Mouse (Mus musculus): ENCODE data around the gene Psapl1. TPM values are rescaled to one million over a fixed set of nuclear protein-coding genes. Genes with fewer than 3 reads are reported as not detected.
A peak's percentile ranks its signal among the peaks of the same experiment; 100 is the strongest.

The Psapl1 gene
- total and polyA plus RNA-seq, 2 experiments from 2014 or later: not detected

DNA sequence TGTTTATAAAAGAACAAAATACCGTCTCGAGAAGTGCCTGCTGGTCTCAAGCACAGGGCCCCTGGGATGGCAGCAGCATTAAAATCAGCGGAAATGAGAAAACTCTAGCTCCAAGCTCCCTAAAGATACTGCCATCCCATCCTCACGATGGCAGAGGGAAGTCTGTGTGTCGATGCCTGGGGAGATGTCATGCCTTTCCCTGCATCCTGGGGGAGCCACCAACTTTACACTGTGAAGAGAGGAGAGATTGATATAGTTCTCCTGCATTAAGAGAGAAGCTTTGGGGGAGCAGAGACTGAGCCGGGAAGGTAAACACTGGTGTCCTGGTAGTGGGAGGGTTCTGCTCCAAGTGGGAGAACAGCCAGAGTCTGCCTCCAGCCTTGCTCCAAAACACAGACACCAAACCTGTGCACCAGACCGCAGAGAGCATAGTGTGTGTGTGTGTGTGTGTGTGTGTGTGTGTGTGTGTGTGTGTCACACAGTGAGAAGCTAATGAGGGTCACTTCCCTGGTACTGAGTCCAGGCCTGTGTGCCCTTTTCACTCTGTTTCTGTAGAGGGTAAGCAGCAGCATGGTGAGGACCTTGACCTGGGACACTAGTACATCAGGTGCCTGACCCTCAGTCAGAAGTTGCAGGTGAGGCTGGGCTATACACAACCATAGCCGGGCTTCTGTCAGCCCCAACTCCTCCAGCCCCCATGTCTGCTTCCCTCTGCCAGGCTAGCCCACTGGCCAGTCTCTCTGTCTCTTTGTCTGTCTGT is 17.3 kb upstream of the Psapl1 start:
- H3K27me3 ChIP-seq (ENCODE audit: insufficient read depth, low read length): no peaks in the 10 kb centered on the region
- H3K36me3 ChIP-seq (ENCODE audit: insufficient read depth, low read length): no peaks in the 10 kb centered on the region
- no peak for ATAC-seq
- TF ChIP-seq CTCF (IDR thresholded peaks at IDR 0.05; ENCODE audit: low read depth): peak; percentile 31
- 55% methylated on average over 8 of the region's 8 CpGs for WGBS
- peak; percentile 29 for DNase-seq (ENCODE audit: low spot score)
- no peak overlapping the region for H3K4me3 ChIP-seq (ENCODE audit: low read length)
- no peaks in the 10 kb centered on the region for H3K4me1 ChIP-seq (ENCODE audit: insufficient read depth, low read length)
- H3K9me3 ChIP-seq (ENCODE audit: low read length): no peaks in the 10 kb centered on the region
- no peak overlapping the region for H3K27ac ChIP-seq
- H3K4me2 ChIP-seq (ENCODE audit: low read depth, low read length): no peak overlapping the region
- H3K9ac ChIP-seq (replicated peaks; ENCODE audit: low read length): no peak overlapping the region

DNA sequence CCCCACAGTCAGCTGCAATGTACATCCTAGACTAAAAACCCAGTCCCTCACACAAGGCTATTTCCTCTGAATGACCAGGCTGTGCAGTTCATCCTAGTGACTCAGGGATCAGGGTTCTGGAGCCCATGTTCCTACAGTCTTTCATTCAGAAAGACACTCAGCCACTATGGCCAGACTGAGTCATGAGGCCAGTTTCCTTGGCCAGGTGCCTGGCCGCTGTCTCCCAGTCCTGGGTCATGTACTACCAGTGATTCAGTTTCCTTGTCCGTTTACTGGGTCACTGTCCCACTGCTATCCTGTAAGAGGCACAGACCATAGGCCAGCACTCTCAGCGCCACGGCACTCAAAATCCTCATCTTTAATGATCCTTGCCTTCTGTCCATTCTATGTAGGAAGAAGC is 15.5 kb upstream of the Psapl1 start:
- H3K27me3 ChIP-seq (ENCODE audit: insufficient read depth, low read length): no peaks in the 10 kb centered on the region
- no peak overlapping the region for H3K4me2 ChIP-seq (ENCODE audit: low read depth, low read length)
- ATAC-seq (peak; percentile 18; the same call in 1 of the 2 replicates), DNase-seq (ENCODE audit: low spot score) (no peak)
- TF ChIP-seq CTCF (IDR thresholded peaks at IDR 0.05; ENCODE audit: low read depth): no peak
- no peaks in the 10 kb centered on the region for H3K36me3 ChIP-seq (ENCODE audit: insufficient read depth, low read length)
- H3K4me3 ChIP-seq (ENCODE audit: low read length): no peak overlapping the region
- H3K4me1 ChIP-seq (ENCODE audit: insufficient read depth, low read length): no peaks in the 10 kb centered on the region
- WGBS: 72% methylated on average over 4 of the region's 4 CpGs
- no peak overlapping the region; the same call in 1 of the 2 replicates for H3K27ac ChIP-seq
- no peaks in the 10 kb centered on the region for H3K9me3 ChIP-seq (ENCODE audit: low read length)
- H3K9ac ChIP-seq (replicated peaks; ENCODE audit: low read length): no peak overlapping the region

GRCm38 (mm10) chr5:36191285-36191684 is 12.5 kb upstream of the Psapl1 start:
- DNase-seq (ENCODE audit: low spot score): no peak
- ATAC-seq: no peak
- H3K9me3 ChIP-seq (ENCODE audit: low read length): no peaks in the 10 kb centered on the region
- 92% methylated on average over 4 of the region's 4 CpGs for WGBS
- no peak overlapping the region for H3K4me2 ChIP-seq (ENCODE audit: low read depth, low read length)
- H3K27ac ChIP-seq: no peak overlapping the region
- no peaks in the 10 kb centered on the region for H3K27me3 ChIP-seq (ENCODE audit: insufficient read depth, low read length)
- H3K9ac ChIP-seq (replicated peaks; ENCODE audit: low read length): no peak overlapping the region
- H3K4me1 ChIP-seq (ENCODE audit: insufficient read depth, low read length): peaks cover 11% of the 10 kb centered on the region
- no peaks in the 10 kb centered on the region for H3K36me3 ChIP-seq (ENCODE audit: insufficient read depth, low read length)
- no peak for TF ChIP-seq CTCF (IDR thresholded peaks at IDR 0.05; ENCODE audit: low read depth)
- H3K4me3 ChIP-seq (ENCODE audit: low read length): no peak overlapping the region

GRCm38 (mm10) chr5:36191876-36192275 is 11.9 kb upstream of the Psapl1 start:
- Histone ChIP-seq H3K9ac (replicated peaks; ENCODE audit: low read length) (no peak overlapping the region), H3K4me3 (ENCODE audit: low read length) (no peak overlapping the region), H3K27me3 (ENCODE audit: insufficient read depth, low read length) (no peaks in the 10 kb centered on the region), H3K4me2 (ENCODE audit: low read depth, low read length) (no peak overlapping the region), H3K36me3 (ENCODE audit: insufficient read depth, low read length) (no peaks in the 10 kb centered on the region), H3K4me1 (ENCODE audit: insufficient read depth, low read length) (peaks cover 11% of the 10 kb centered on the region), H3K9me3 (ENCODE audit: low read length) (no peaks in the 10 kb centered on the region), H3K27ac (no peak overlapping the region)
- TF ChIP-seq CTCF (IDR thresholded peaks at IDR 0.05; ENCODE audit: low read depth): no peak
- no peak for DNase-seq (ENCODE audit: low spot score)
- no peak for ATAC-seq
- 94% methylated on average over 3 of the region's 3 CpGs for WGBS

- Histone ChIP-seq H3K27me3 (ENCODE audit: insufficient read depth, low read length) (no peaks in the 10 kb centered on the region), H3K9me3 (ENCODE audit: low read length) (no peaks in the 10 kb centered on the region), H3K4me1 (ENCODE audit: insufficient read depth, low read length) (peaks cover 11% of the 10 kb centered on the region), H3K27ac (no peak overlapping the region), H3K4me3 (ENCODE audit: low read length) (no peak overlapping the region), H3K4me2 (ENCODE audit: low read depth, low read length) (no peak overlapping the region), H3K36me3 (ENCODE audit: insufficient read depth, low read length) (no peaks in the 10 kb centered on the region), H3K9ac (replicated peaks; ENCODE audit: low read length) (no peak overlapping the region)
- WGBS: 91% methylated on average over 2 of the region's 2 CpGs
- ATAC-seq: no peak
- no peak for DNase-seq (ENCODE audit: low spot score)
- TF ChIP-seq CTCF (IDR thresholded peaks at IDR 0.05; ENCODE audit: low read depth): no peak
Measured at GRCm38 (mm10) chr5:36192677-36193076, 11.1 kb upstream of the Psapl1 start.

DNA sequence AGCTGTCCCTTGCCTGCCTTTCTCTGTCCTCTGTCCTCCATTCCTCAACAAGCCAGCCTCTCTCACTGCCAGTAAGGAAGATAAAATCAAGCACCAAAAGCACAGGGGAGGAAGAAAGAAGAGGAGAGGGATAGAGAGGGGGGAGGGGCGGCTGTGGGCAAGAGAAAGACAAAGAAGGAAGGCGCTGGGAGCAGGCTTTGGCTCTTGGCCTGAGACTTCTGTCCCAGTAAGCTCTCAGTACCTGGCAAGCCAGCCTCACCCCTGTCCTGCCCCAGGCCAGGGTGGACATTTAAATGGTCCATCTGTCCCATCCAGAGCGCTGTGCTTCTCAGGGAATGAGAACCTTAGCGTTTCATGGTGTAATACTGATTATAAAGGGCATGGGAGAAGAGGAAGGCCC is 9.2 kb upstream of the Psapl1 start:
- no peaks in the 10 kb centered on the region for H3K27me3 ChIP-seq (ENCODE audit: insufficient read depth, low read length)
- no peak overlapping the region for H3K27ac ChIP-seq
- no peak overlapping the region for H3K4me2 ChIP-seq (ENCODE audit: low read depth, low read length)
- H3K36me3 ChIP-seq (ENCODE audit: insufficient read depth, low read length): no peaks in the 10 kb centered on the region
- TF ChIP-seq CTCF (IDR thresholded peaks at IDR 0.05; ENCODE audit: low read depth): no peak
- WGBS: 51% methylated on average over 4 of the region's 4 CpGs
- no peak overlapping the region for H3K9ac ChIP-seq (replicated peaks; ENCODE audit: low read length)
- no peak for DNase-seq (ENCODE audit: low spot score)
- ATAC-seq: no peak
- H3K4me1 ChIP-seq (ENCODE audit: insufficient read depth, low read length): peaks cover 11% of the 10 kb centered on the region
- no peak overlapping the region for H3K4me3 ChIP-seq (ENCODE audit: low read length)
- H3K9me3 ChIP-seq (ENCODE audit: low read length): no peaks in the 10 kb centered on the region

GRCm38 (mm10) chr5:36195436-36195835 is 8.4 kb upstream of the Psapl1 start:
- WGBS: 84% methylated on average over 4 of the region's 4 CpGs
- Histone ChIP-seq H3K36me3 (ENCODE audit: insufficient read depth, low read length) (no peaks in the 10 kb centered on the region), H3K27me3 (ENCODE audit: insufficient read depth, low read length) (no peaks in the 10 kb centered on the region), H3K4me2 (ENCODE audit: low read depth, low read length) (no peak overlapping the region), H3K4me1 (ENCODE audit: insufficient read depth, low read length) (peaks cover 11% of the 10 kb centered on the region), H3K27ac (no peak overlapping the region), H3K9ac (replicated peaks; ENCODE audit: low read length) (no peak overlapping the region), H3K4me3 (ENCODE audit: low read length) (no peak overlapping the region), H3K9me3 (ENCODE audit: low read length) (no peaks in the 10 kb centered on the region)
- DNase-seq (ENCODE audit: low spot score) (no peak), ATAC-seq (no peak)
- no peak for TF ChIP-seq CTCF (IDR thresholded peaks at IDR 0.05; ENCODE audit: low read depth)
